Mouse (Mus musculus) midbrain, embryonic 14.5 days (tissue): ENCODE results near the gene Dnah7c. TPM values are rescaled to one million over a fixed set of nuclear protein-coding genes. Genes with fewer than 3 reads are reported as not detected.
A peak's percentile ranks its signal among the peaks of the same experiment; 100 is the strongest.
"Not testable (repeated sequence)": the region's sequence is repeated elsewhere in the genome, so short reads cannot be mapped to it uniquely, and the experiment has no call there.

Source experiments
- ATAC-seq: fragments of 200-750 bp; cut with Nextera tagmentation; 2 replicates; pipeline ENCODE4 v1.8.0; 2017; ENCODE audit warnings: moderate number of reproducible peaks, moderate library complexity; ENCODE audit not compliant: low FRiP score, low TSS enrichment
- DNase-seq: peaks from one replicate; pipeline ENCODE4 v3.0.0-alpha.2; 2015
- H3K27ac ChIP-seq: fragments of 300-500 bp; sonication (generic); replicated peaks from 2 replicates; pipeline ENCODE4 v1.5.1; 2014; ENCODE audit warnings: mild to moderate bottlenecking, low read depth, low read length, moderate library complexity
- H3K27me3 ChIP-seq: fragments of 300-500 bp; sonication (generic); 2 replicates; pipeline ENCODE4 v1.6.1; 2014; ENCODE audit warnings: low read length, control low read depth, mixed read lengths; ENCODE audit not compliant: control insufficient read depth, insufficient read depth
- H3K36me3 ChIP-seq: fragments of 300-500 bp; sonication (generic); 2 replicates; pipeline ENCODE4 v1.6.1; 2014; ENCODE audit warnings: low read length, control low read depth; ENCODE audit not compliant: control insufficient read depth, insufficient read depth
- H3K4me1 ChIP-seq: fragments of 300-500 bp; sonication (generic); 2 replicates; pipeline ENCODE4 v1.6.1; 2014; ENCODE audit warnings: mild to moderate bottlenecking, antibody characterized with exemption, low read length, control low read depth; ENCODE audit not compliant: control insufficient read depth, insufficient read depth
- H3K4me2 ChIP-seq: fragments of 300-500 bp; sonication (generic); 2 replicates; pipeline ENCODE4 v1.6.1; 2014; ENCODE audit warnings: mild to moderate bottlenecking, low read length, moderate library complexity
- H3K4me3 ChIP-seq: fragments of 300-500 bp; sonication (generic); replicated peaks from 2 replicates; pipeline ENCODE4 v1.5.1; 2014; ENCODE audit warnings: low read depth, low read length
- H3K9ac ChIP-seq: fragments of 300-500 bp; sonication (generic); replicated peaks from 2 replicates; pipeline ENCODE4 v1.6.1; 2014; ENCODE audit warnings: mild to moderate bottlenecking, low read length, moderate library complexity
- H3K9me3 ChIP-seq: fragments of 300-500 bp; sonication (generic); 2 replicates; pipeline ENCODE4 v1.6.1; 2016; ENCODE audit warnings: low read length, control low read depth, mixed read lengths; ENCODE audit not compliant: control insufficient read depth
- WGBS: fragments of 180-500 bp; shearing (Covaris S2); extraction: QIAGEN DNeasy Blood & Tissue Kit; methylation state at CpG from one replicate; pipeline ENCODE4 v1.1.7; 2014; 5-methylcytosine and 5-hydroxymethylcytosine counted together
- polyA plus RNA-seq: library from polyadenylated mRNA; unstranded; fragments of >200 nt; fragmentation: Nextera tagmentation; extraction: Ambion mirVana; gene quantifications from 2 replicates; pipeline ENCODE4 v1.2.1, GENCODE M21; 2014

The Dnah7c gene
- polyA plus RNA-seq: 0.24 and 0.94 TPM in 2 replicates

GRCm38 (mm10) chr1:46425137-46425925 lies at the start of gene Dnah7c:
Gene Dnah7c, plus strand, starts transcription at chr1:46425592.
- H3K27me3 ChIP-seq: no peaks in the 10 kb centered on the region
- peak; percentile 80 for DNase-seq
- ATAC-seq: peak; percentile 69
- no peaks in the 10 kb centered on the region for H3K9me3 ChIP-seq
- peak within 1 kb of the TSS; percentile 49 for H3K9ac ChIP-seq
- peak within 1 kb of the TSS; percentile 49 for H3K4me3 ChIP-seq
- 12% methylated on average over 30 of the region's 30 CpGs for WGBS
- peaks cover 3% of the 10 kb centered on the region; the same call in 1 of the 2 replicates for H3K4me1 ChIP-seq
- H3K36me3 ChIP-seq: no peaks in the 10 kb centered on the region
- peak within 1 kb of the TSS; percentile 80 for H3K4me2 ChIP-seq
- H3K27ac ChIP-seq: no peak within 1 kb of the TSS

GRCm38 (mm10) chr1:46380641-46381040 lies 44.8 kb upstream of the Dnah7c start:
- ATAC-seq, H3K36me3 ChIP-seq, H3K27me3 ChIP-seq, H3K9me3 ChIP-seq, H3K4me2 ChIP-seq, H3K4me3 ChIP-seq, H3K9ac ChIP-seq, H3K27ac ChIP-seq, DNase-seq, H3K4me1 ChIP-seq: not testable (repeated sequence)
- WGBS: 90% methylated on average over 3 of the region's 3 CpGs

GRCm38 (mm10) chr1:46394681-46395297 lies 30.6 kb upstream of the Dnah7c start:
- not testable (repeated sequence) for H3K9me3 ChIP-seq, H3K36me3 ChIP-seq, H3K4me3 ChIP-seq, H3K9ac ChIP-seq, ATAC-seq, H3K27ac ChIP-seq, DNase-seq, H3K27me3 ChIP-seq, H3K4me2 ChIP-seq, H3K4me1 ChIP-seq
- 73% methylated on average over 3 of the region's 4 CpGs for WGBS

DNA sequence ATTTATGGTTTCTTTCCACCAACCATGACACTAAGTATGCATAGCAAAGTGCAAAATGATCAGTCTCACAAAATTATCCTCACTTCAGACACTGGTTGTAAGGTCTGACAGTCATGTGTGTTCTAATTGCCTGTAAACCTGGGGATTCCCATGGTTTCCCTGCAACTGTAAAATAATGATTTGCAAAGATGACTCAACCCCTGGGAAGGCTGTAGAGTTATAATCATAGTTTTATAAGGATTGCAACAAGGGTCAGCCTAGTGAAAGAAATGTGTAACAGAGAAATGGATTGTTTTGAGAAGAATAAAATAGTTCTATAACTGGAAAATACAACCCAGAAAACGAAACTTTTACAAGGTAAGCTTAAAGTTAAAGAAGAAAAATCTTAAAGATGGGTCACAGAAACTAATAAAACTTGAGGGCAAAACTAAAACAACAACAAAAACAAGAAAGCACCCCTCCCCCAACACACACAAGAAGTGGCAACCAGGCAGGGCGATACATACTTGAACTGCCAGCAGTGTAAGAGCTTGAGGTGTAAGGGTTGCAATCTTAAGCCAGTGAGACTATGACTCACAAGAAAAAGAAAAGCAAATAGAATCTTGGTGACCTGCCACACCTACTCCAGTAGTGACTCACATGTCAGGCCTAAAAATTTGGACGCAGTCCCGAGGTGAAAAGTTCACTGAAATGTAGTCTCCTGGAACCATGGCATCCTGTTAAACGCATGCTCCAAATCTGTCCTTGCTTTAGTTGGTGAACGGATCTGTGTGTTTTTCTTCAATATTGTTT lies 16.9 kb upstream of the Dnah7c start:
- DNase-seq (no peak), ATAC-seq (no peak)
- H3K36me3 ChIP-seq: no peaks in the 10 kb centered on the region
- H3K9ac ChIP-seq: no peak overlapping the region
- H3K4me3 ChIP-seq: no peak overlapping the region
- WGBS: 88% methylated on average over 6 of the region's 6 CpGs
- H3K27ac ChIP-seq: no peak overlapping the region
- H3K4me2 ChIP-seq: no peak overlapping the region
- H3K4me1 ChIP-seq: no peaks in the 10 kb centered on the region
- H3K9me3 ChIP-seq: no peaks in the 10 kb centered on the region
- H3K27me3 ChIP-seq: no peaks in the 10 kb centered on the region

DNA sequence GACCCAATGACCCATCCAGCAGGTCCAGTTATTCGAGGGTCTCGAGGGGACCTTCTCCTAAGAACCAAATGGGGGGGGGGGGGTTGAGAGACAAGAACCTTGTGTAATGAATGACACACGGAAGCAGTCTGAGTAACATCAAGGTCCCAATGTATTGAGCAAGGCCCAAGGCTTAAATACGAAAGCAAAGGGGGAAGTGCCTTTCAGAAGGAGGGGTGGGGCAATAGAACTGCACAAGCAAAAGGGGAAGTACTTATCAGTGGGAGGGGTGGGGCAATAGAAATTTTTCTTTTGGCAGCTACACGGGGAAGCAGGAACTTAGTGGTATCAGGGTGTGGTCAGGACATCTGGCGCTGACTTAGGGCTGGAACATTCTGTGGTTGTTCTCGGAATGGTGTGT lies 10.6 kb upstream of the Dnah7c start:
- H3K4me1 ChIP-seq, H3K27me3 ChIP-seq, H3K4me3 ChIP-seq, DNase-seq, H3K36me3 ChIP-seq, H3K9ac ChIP-seq, ATAC-seq, H3K9me3 ChIP-seq, H3K27ac ChIP-seq, H3K4me2 ChIP-seq: not testable (repeated sequence)
- 91% methylated on average over 7 of the region's 7 CpGs for WGBS

DNA sequence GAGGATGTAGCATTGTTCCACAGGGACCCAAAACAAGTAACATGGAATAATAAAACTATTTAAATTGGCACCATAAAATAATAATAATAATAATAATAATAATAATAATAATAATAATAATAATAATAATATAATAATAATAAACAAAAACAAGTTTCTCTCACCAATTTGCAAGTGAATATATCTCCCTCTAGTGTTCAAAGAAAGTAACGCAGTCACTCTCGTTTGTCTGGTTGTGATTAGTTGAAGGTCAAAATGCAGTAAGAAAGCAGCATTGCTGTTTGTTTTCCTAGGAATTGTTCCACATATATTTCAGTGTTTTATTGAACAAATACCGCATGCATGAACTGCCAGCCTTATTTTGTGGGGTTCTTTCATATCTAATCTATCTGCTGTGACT lies 8.4 kb upstream of the Dnah7c start:
- H3K9ac ChIP-seq, H3K36me3 ChIP-seq, H3K4me3 ChIP-seq, H3K9me3 ChIP-seq, H3K4me1 ChIP-seq, H3K27ac ChIP-seq, ATAC-seq, H3K27me3 ChIP-seq, H3K4me2 ChIP-seq: not testable (repeated sequence)
- DNase-seq: peak; percentile 75
- 25% methylated on average over 3 of the region's 3 CpGs for WGBS

DNA sequence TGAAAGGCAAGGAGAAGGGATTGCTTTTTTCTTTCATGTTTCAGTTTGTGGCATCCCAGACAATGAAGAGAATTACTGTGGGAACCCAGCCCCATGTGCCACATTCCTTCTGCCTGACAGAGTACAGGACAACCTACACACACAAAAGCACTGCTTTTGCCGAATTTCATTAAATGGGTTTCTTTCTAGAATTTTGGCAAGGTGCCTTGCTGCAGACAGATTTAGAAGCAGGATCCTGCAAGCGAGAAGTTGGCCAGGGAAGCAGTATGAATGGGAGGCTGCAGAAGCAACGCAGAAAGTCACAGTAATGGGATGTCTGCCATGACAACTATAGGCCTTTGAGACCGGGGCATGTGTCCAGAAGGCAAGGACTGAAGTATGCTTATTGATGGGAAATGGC lies 6.4 kb upstream of the Dnah7c start:
- not testable (repeated sequence) for DNase-seq, H3K4me2 ChIP-seq, H3K9ac ChIP-seq, H3K27ac ChIP-seq, H3K9me3 ChIP-seq, H3K27me3 ChIP-seq, H3K4me3 ChIP-seq, H3K36me3 ChIP-seq, H3K4me1 ChIP-seq
- WGBS: 57% methylated on average over 3 of the region's 4 CpGs
- peak; percentile 50 for ATAC-seq

DNA sequence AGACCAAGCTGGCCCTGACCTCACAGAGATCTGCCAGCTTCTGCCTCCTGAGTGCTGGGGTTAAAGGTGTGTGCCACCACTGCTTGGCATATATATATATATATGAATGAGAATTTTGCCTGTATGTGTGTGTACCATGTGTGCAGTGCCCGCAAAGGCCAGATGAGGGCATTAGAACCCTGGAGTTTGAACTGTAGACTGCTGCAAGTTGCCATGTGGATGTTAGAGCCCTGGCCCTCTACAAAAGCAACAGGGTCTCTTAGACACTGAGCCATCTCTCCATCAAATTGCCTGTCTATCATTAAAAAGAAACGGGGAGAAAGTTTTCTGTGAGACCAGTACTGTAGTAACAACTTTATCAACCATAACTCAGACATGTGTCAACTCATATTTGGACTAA lies 3.0 kb downstream of the Dnah7c start:
- no peaks in the 10 kb centered on the region for H3K27me3 ChIP-seq
- H3K9me3 ChIP-seq: no peaks in the 10 kb centered on the region
- peaks cover 3% of the 10 kb centered on the region; the same call in 1 of the 2 replicates for H3K4me1 ChIP-seq
- H3K4me2 ChIP-seq: no peak overlapping the region
- no peak overlapping the region for H3K9ac ChIP-seq
- ATAC-seq: no peak
- H3K36me3 ChIP-seq: no peaks in the 10 kb centered on the region
- DNase-seq: no peak
- 87% methylated on average over 2 of the region's 2 CpGs for WGBS
- H3K27ac ChIP-seq: no peak overlapping the region
- H3K4me3 ChIP-seq: no peak overlapping the region
